Mouse (Mus musculus) kidney, embryonic 15.5 days (tissue): ENCODE measurements around the gene Gm45837. TPM values are rescaled to one million over a fixed set of nuclear protein-coding genes. Genes with fewer than 3 reads are reported as not detected.

Source experiments
- ATAC-seq: fragments of 200-750 bp; cut with Nextera tagmentation; replicated peaks from 2 replicates; pipeline ENCODE4 v1.8.0; 2017; ENCODE audit warnings: moderate TSS enrichment; ENCODE audit not compliant: low FRiP score
- H3K27ac ChIP-seq: fragments of 300-500 bp; sonication (generic); 2 replicates; pipeline ENCODE4 v1.5.1; 2015; ENCODE audit warnings: mild to moderate bottlenecking, inconsistent platforms
- H3K27me3 ChIP-seq: fragments of 300-500 bp; sonication (generic); 2 replicates; pipeline ENCODE4 v1.6.1; 2015; ENCODE audit warnings: inconsistent platforms
- H3K36me3 ChIP-seq: fragments of 300-500 bp; sonication (generic); 2 replicates; pipeline ENCODE4 v1.6.1; 2015; ENCODE audit warnings: inconsistent platforms
- H3K4me1 ChIP-seq: fragments of 300-500 bp; sonication (generic); 2 replicates; pipeline ENCODE4 v1.6.1; 2015; ENCODE audit warnings: inconsistent platforms
- H3K4me2 ChIP-seq: fragments of 300-500 bp; sonication (generic); 2 replicates; pipeline ENCODE4 v1.6.1; 2015; ENCODE audit warnings: moderate library complexity, mild to moderate bottlenecking, inconsistent platforms
- H3K4me3 ChIP-seq: fragments of 300-500 bp; sonication (generic); replicated peaks from 2 replicates; pipeline ENCODE4 v1.5.1; 2015; ENCODE audit warnings: mild to moderate bottlenecking, inconsistent platforms
- H3K9ac ChIP-seq: fragments of 300-500 bp; sonication (generic); 2 replicates; pipeline ENCODE4 v1.6.1; 2015; ENCODE audit warnings: mild to moderate bottlenecking, inconsistent platforms
- H3K9me3 ChIP-seq: fragments of 300-500 bp; sonication (generic); replicated peaks from 2 replicates; pipeline ENCODE4 v1.6.1; 2016; ENCODE audit warnings: inconsistent platforms
- whole genome bisulfite sequencing: fragments of 180-500 bp; shearing (Covaris S2); methylation state at CpG from one replicate; pipeline ENCODE4 v1.1.7; 2015; ENCODE audit warnings: mixed read lengths; 5-methylcytosine and 5-hydroxymethylcytosine counted together
- polyA plus RNA-seq: library from polyadenylated mRNA; unstranded; fragments of >200 nt; fragmentation: Nextera tagmentation; extraction: Ambion mirVana; gene quantifications from 2 replicates; pipeline ENCODE4 v1.2.1, GENCODE M21; 2015

Gene Gm45837
- polyA plus RNA-seq, 1 experiment from 2014 or later = 0.21 TPM

DNA sequence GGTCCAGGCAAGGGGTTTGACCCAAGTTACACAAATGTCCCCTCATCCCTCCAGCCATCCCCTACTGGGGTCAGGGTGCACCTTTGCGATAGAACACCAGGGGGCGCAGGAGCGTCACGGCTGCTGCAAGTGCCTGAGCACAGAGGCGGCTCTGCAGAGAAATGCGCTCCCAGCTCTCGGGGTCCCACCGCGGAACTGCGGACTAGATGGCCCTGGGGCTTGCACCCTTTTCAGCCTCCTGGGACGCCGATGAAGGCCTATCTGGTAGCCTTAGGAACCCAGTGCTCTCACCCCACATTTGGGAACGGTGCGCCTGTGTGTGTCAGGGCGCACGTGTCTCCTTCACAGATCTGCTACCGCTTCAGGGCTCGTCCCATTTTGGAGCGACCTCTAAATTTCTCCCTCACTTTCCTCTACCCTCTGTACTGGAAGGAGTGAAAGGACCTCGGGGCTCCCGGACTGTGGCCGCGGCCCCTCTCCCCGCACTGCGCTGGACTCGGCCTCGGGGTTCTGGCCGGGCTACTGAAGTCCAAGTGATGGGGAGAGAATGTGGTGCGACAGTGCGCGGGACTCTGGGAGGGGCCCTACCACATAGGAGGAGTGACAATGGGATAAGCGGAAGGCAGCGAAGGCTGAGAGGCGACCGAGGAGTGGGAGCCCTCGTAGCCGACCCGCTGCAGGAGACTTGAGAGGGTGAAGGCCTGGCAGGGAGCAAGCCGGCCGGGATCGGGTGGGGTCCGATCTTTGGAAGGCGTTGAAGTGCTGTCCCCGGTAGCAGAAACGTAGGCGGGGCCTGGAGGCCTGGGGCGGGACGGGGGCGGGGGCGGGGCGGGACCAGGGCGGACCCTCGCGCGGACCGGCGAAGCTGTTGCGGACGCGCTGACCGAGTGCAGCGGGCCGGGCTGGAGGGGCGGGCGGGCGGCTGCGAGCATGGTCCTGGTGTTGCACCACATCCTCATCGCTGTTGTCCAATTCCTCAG, 40.0 kb downstream of the Gm45837 start:
- H3K9ac ChIP-seq = peak overlapping the region; percentile 21
- peaks cover 25% of the 10 kb centered on the region for H3K27me3 ChIP-seq
- under 1% methylated on average over 50 of the region's 68 CpGs for WGBS
- peak overlapping the region; percentile 94 for H3K4me2 ChIP-seq
- H3K9me3 ChIP-seq = no peaks in the 10 kb centered on the region
- ATAC-seq = peak; percentile 88
- H3K4me1 ChIP-seq = peaks cover 20% of the 10 kb centered on the region
- H3K36me3 ChIP-seq = no peaks in the 10 kb centered on the region
- H3K4me3 ChIP-seq = peak overlapping the region; percentile 54
- H3K27ac ChIP-seq = no peak overlapping the region

DNA sequence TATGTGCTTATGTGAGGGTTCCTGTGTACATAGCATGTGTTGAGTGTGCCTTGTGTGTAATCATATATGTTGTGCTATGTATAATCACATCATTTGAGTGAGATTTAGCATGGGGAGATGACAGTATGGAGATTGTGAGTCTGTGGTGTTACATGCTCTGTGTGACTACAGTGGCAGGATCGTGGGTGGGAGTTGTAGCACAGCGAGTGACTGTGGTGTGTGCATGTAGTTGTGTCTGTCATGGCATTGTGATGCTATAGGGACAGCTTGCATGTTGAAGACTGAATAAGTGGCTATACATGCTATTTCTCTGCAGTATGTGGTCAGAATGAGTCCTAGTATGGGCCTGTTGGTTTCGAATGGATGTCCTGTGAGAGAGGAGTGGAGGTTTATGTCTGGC, 42.0 kb downstream of the Gm45837 start:
- Histone ChIP-seq H3K27me3 (peaks cover 25% of the 10 kb centered on the region), H3K27ac (no peak overlapping the region), H3K9ac (0 out of 2 replicates have a peak overlapping the region, but pooled peaks have one; percentile 21), H3K9me3 (no peaks in the 10 kb centered on the region), H3K4me1 (peaks cover 29% of the 10 kb centered on the region), H3K4me3 (peak overlapping the region; percentile 54), H3K4me2 (peak overlapping the region; percentile 94), H3K36me3 (no peaks in the 10 kb centered on the region)
- 86% methylated on average over 3 of the region's 3 CpGs for WGBS
- no peak for ATAC-seq

DNA sequence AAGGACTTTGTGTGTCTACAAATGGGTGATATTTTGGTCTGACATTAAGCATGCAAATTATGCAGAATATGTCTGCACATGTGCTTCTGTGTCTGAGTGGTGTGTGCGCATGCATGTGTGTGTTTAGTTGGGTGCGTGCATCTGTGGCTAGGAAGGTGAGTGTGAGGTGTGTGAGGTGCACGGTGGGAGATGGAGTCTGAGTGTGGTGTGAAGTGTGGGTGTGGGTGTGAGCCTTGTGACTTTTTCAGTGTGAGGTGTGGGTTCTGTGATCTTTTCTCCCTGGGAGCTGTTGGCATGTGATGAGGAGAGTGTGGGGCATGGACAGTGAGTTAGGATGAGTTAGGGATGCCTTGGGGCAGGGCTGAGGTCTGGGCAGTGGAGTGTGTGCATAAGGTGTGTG, 42.6 kb downstream of the Gm45837 start:
- no peaks in the 10 kb centered on the region for H3K9me3 ChIP-seq
- peaks cover 35% of the 10 kb centered on the region for H3K4me1 ChIP-seq
- H3K27me3 ChIP-seq = peaks cover 25% of the 10 kb centered on the region
- H3K4me3 ChIP-seq = peak overlapping the region; percentile 54
- peak overlapping the region; percentile 94 for H3K4me2 ChIP-seq
- 86% methylated on average over 3 of the region's 3 CpGs for WGBS
- no peaks in the 10 kb centered on the region for H3K36me3 ChIP-seq
- ATAC-seq = no peak
- no peak overlapping the region for H3K9ac ChIP-seq
- no peak overlapping the region for H3K27ac ChIP-seq

DNA sequence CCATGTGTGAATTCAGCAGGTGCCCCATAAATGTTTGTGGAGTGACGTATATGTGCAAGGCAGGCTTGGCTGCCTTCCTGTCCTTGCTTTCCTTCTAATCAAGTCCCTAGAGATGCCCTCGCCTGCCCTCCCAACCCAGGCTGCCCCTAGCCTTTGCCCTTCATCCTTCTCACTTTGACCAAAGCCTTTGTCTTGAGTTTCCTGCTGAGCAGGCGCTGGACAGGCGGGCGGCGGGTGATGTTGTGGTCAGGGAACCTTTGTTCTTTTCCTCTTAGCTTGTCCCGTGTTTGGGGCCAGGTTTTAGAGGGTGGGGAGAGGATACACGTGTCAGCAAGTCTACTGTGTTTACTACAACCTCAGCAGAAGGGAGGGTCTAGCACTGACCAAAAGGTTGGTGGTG, 43.0 kb downstream of the Gm45837 start:
- Histone ChIP-seq H3K4me3 (peak overlapping the region; percentile 54), H3K27ac (no peak overlapping the region), H3K9ac (no peak overlapping the region), H3K9me3 (no peaks in the 10 kb centered on the region), H3K4me2 (peak overlapping the region; percentile 94; the same call in 1 of the 2 replicates), H3K36me3 (no peaks in the 10 kb centered on the region), H3K27me3 (peaks cover 25% of the 10 kb centered on the region), H3K4me1 (peaks cover 38% of the 10 kb centered on the region)
- ATAC-seq = no peak
- WGBS = 34% methylated on average over 8 of the region's 8 CpGs

DNA sequence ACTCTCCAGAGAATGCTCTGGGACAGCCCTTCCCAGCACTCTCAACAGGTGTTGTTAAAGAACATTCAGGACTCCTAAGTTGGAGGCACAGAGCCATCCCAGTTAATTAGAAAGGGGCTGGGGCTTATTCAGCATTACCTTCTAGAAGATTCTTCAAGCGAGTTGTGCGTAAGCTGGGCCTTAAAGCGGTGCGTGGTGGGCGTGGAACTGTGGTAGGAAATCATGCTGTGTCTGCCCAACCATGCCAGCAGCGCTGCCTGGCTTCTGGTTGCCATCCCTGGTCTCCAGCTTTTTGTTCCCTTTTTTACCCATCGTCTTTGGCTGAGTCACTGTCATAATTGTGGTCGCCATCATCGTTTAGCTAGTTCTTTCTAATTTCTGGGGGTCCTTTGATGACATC, 43.8 kb downstream of the Gm45837 start:
- no peak for ATAC-seq
- 88% methylated on average over 9 of the region's 9 CpGs for WGBS
- no peak overlapping the region for H3K27ac ChIP-seq
- H3K9me3 ChIP-seq = no peaks in the 10 kb centered on the region
- H3K4me1 ChIP-seq = peaks cover 41% of the 10 kb centered on the region
- H3K9ac ChIP-seq = no peak overlapping the region
- no peak overlapping the region for H3K4me3 ChIP-seq
- H3K36me3 ChIP-seq = no peaks in the 10 kb centered on the region
- no peak overlapping the region; the same call in 1 of the 2 replicates for H3K4me2 ChIP-seq
- peaks cover 23% of the 10 kb centered on the region for H3K27me3 ChIP-seq

DNA sequence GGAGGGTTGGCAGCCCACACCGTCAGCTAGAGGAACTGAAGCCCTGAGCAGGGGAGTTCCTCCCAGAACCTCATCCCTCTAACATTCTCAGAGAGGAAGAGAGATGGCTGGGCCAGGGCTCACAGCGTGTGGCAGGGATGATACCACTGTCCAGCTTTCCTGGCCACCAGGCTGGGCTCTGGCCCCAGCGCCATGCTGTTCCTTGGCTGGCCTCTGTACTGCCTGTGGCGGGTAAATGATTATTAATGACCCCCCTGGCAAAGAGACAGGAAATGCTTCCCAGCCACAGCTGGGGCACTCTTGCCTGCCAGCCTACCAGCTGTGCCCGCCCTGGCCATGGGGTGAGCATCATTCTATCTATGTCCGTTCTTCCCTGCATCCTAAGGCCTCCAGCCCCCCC, 44.5 kb downstream of the Gm45837 start:
- no peak overlapping the region for H3K27ac ChIP-seq
- H3K9ac ChIP-seq = no peak overlapping the region
- WGBS = 81% methylated on average over 6 of the region's 6 CpGs
- peaks cover 47% of the 10 kb centered on the region for H3K4me1 ChIP-seq
- H3K9me3 ChIP-seq = no peaks in the 10 kb centered on the region
- H3K4me2 ChIP-seq = peak overlapping the region; percentile 4; the same call in 1 of the 2 replicates
- ATAC-seq = no peak
- no peaks in the 10 kb centered on the region for H3K36me3 ChIP-seq
- no peak overlapping the region for H3K4me3 ChIP-seq
- H3K27me3 ChIP-seq = peaks cover 19% of the 10 kb centered on the region

DNA sequence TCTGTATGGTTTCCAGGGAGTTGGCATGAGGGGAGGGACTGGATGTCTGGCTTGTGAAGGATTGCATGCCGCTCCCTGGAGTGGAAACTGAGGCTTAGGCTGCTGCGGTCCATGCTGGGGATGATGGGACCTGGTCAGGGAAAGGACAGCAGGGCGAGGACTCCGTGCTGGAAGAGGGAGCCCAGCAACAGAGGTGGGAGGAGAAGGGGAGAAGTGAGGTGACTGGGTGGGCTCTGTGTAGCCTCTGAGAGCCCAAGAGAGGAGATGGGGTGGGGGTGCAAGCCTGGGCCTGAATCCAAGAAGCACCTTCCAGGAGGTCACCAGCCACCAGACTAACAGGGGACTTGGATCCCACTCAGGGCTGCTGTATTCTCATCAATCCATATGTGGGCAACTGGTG, 45.6 kb downstream of the Gm45837 start:
- H3K9me3 ChIP-seq = no peaks in the 10 kb centered on the region
- peaks cover 48% of the 10 kb centered on the region for H3K4me1 ChIP-seq
- ATAC-seq = no peak
- H3K4me3 ChIP-seq = no peak overlapping the region
- H3K27me3 ChIP-seq = peaks cover 18% of the 10 kb centered on the region
- H3K9ac ChIP-seq = no peak overlapping the region
- no peaks in the 10 kb centered on the region for H3K36me3 ChIP-seq
- peak overlapping the region; percentile 28; the same call in 1 of the 2 replicates for H3K27ac ChIP-seq
- H3K4me2 ChIP-seq = peak overlapping the region; percentile 31
- 78% methylated on average over 4 of the region's 4 CpGs for WGBS

DNA sequence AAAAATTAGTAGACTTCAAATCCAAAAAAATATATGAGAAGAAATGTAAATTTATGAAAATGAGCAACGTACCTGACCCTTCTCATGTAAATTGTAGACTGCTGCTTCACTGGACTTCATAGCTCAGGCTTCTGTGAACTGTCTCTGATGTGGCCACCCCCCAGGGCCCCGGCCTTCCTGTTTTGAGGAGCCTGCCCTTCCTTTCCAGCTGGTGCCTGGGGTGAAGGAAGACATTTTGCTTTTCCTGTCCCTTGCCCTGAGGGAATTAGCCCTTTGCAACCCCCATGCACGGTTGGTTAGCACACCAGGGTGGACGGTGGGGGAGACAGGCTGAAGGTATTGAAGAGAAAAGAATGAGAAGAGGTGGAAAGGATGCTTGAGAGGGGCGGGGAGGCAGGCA, 46.1 kb downstream of the Gm45837 start:
- H3K9me3 ChIP-seq = no peaks in the 10 kb centered on the region
- no peak overlapping the region for H3K4me3 ChIP-seq
- H3K36me3 ChIP-seq = no peaks in the 10 kb centered on the region
- H3K27ac ChIP-seq = peak overlapping the region; percentile 66; the same call in 1 of the 2 replicates
- 40% methylated on average over 5 of the region's 5 CpGs for WGBS
- peak overlapping the region; percentile 31 for H3K4me2 ChIP-seq
- H3K9ac ChIP-seq = no peak overlapping the region
- peaks cover 49% of the 10 kb centered on the region for H3K4me1 ChIP-seq
- no peak for ATAC-seq
- peaks cover 13% of the 10 kb centered on the region for H3K27me3 ChIP-seq

DNA sequence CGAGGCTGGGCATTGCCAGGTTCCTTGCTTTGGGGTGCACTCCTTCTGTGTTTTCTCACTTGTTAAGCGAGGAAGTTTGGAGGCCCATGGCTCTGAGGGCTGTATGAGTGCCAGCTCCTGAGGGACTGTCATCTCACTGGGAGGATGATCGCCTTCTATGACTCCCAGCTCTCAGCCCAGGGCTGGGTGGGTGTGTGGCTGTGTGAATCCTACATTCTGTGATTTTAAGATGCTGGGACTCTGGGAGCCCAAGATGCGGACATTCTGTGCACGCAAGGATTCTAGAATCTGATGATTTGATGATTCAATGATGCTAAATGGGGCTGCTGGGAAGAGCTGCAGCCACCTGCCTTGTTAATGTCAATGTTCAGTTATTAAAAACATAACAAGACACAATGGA, 46.6 kb downstream of the Gm45837 start:
- Histone ChIP-seq H3K9ac (no peak overlapping the region), H3K27ac (peak overlapping the region; percentile 66), H3K27me3 (peaks cover 8% of the 10 kb centered on the region), H3K4me2 (peak overlapping the region; percentile 19; the same call in 1 of the 2 replicates), H3K36me3 (no peaks in the 10 kb centered on the region), H3K9me3 (no peaks in the 10 kb centered on the region), H3K4me1 (peaks cover 54% of the 10 kb centered on the region), H3K4me3 (no peak overlapping the region)
- WGBS = 76% methylated on average over 5 of the region's 5 CpGs
- no peak for ATAC-seq

DNA sequence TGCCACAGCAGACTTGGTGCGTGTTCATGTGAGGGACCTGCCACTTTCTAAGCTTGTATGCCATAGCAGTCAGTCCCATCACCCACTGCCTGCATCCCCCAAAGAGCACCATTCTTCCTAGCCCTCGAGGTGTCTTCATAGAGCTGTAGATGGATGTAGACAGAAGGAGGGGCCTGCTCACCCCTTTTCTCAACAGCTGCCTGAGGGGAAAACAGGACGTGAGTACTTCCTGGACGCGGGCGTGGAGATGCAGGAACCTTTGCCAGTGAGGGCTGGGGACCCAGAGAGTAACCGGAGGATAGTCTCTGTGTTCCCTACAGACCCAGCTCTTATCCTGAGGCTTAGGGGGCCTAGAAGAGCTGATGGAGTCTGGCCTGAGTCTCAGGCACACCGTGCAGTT, 47.1 kb downstream of the Gm45837 start:
- Histone ChIP-seq H3K4me2 (no peak overlapping the region), H3K4me1 (peaks cover 59% of the 10 kb centered on the region), H3K9me3 (no peaks in the 10 kb centered on the region), H3K27ac (peak overlapping the region; percentile 66), H3K27me3 (peaks cover 3% of the 10 kb centered on the region), H3K4me3 (no peak overlapping the region), H3K36me3 (no peaks in the 10 kb centered on the region), H3K9ac (no peak overlapping the region)
- WGBS = 52% methylated on average over 8 of the region's 8 CpGs
- no peak for ATAC-seq

DNA sequence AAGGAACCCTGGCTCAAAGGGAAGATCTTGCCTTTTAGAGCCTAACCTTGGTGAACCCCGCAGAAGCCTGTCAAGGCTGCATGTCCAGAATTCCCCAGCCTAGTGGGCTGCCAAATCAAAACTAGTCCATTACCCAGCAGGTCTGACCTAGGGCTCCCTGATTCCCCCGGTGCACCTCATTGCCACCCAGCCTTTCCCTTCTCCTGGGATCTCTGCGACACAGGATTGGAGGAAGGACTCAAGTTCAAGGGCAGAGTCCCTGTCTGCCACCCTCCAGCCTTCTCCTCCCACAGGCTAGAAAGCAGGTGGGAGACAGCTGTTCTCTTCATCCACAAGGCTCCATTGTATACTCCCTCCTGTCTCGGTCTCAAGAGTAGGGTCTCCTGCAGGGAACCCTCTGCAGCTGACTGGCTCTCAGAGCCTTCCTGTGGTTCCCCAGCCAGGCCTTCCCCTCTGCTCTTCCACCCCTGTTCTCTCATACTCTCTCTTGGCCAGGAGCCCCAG, 47.6 kb downstream of the Gm45837 start:
- no peak overlapping the region; the same call in 1 of the 2 replicates for H3K9ac ChIP-seq
- no peak for ATAC-seq
- peaks cover 63% of the 10 kb centered on the region for H3K4me1 ChIP-seq
- H3K36me3 ChIP-seq = no peaks in the 10 kb centered on the region
- no peak overlapping the region for H3K4me3 ChIP-seq
- H3K27me3 ChIP-seq = no peaks in the 10 kb centered on the region
- 0 out of 2 replicates have a peak overlapping the region, but pooled peaks have one; percentile 66 for H3K27ac ChIP-seq
- no peaks in the 10 kb centered on the region for H3K9me3 ChIP-seq
- no peak overlapping the region for H3K4me2 ChIP-seq
- WGBS = 70% methylated on average over 4 of the region's 4 CpGs

DNA sequence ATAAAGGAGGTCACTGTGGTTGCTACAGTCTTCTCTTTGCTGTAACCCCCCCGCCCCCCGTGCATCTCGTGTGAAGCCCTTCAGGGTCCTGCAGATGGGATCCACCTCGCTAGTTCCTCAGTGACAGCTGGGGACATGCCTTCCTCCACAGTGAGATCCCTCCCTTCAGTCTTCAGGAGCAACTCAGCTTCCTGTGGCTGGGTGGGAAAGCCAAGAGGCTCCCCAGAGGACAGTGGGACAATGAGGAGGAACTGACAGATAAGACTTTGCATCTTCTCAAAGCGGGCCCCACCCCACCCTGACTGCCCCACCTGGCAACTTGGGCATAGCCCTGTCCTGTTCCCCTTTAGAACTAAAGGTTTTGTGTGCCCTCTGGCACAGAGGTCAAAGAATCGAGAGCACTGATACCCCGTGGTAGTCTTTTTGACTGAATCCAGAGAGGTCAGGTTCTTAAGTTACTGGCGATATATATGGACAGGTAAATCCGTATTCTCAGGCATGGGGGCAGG, 48.7 kb downstream of the Gm45837 start:
- Histone ChIP-seq H3K4me2 (no peak overlapping the region), H3K27me3 (no peaks in the 10 kb centered on the region), H3K4me3 (no peak overlapping the region), H3K4me1 (peaks cover 73% of the 10 kb centered on the region), H3K36me3 (no peaks in the 10 kb centered on the region), H3K9ac (no peak overlapping the region), H3K9me3 (no peaks in the 10 kb centered on the region), H3K27ac (no peak overlapping the region)
- ATAC-seq = no peak
- WGBS = 72% methylated on average over 9 of the region's 9 CpGs
